Mouse (Mus musculus): Measurements from ENCODE around the gene Kcnj12.

The Kcnj12 gene

GRCm38 (mm10) chr11:61109707-61110106, 87.3 kb downstream of the Kcnj12 start:
- DNase-seq (ENCODE audit: inconsistent ontology term): no peak

GRCm38 (mm10) chr11:61110113-61110512, 87.7 kb downstream of the Kcnj12 start:
- no peak for DNase-seq (ENCODE audit: inconsistent ontology term)

GRCm38 (mm10) chr11:61110928-61111327, 88.6 kb downstream of the Kcnj12 start:
- no peak for DNase-seq (ENCODE audit: inconsistent ontology term)

GRCm38 (mm10) chr11:61111472-61111871, 89.1 kb downstream of the Kcnj12 start:
- DNase-seq (ENCODE audit: inconsistent ontology term): no peak

GRCm38 (mm10) chr11:61112323-61112995, 90.1 kb downstream of the Kcnj12 start:
- no peak for DNase-seq (ENCODE audit: inconsistent ontology term)

- DNase-seq (ENCODE audit: inconsistent ontology term): no peak
These were observed 93.9 kb downstream of the Kcnj12 start for GRCm38 (mm10) chr11:61116226-61116625.

- DNase-seq (ENCODE audit: inconsistent ontology term): peak; percentile 89
These were observed 97.7 kb downstream of the Kcnj12 start for GRCm38 (mm10) chr11:61119996-61120583.
